Mouse (Mus musculus) induced T-regulatory cell, adult 2 months (primary cell): ENCODE data around the gene Ppp1r12c.

Experiments used
- DNase-seq: peaks from one replicate; pipeline ENCODE4 v3.0.0-alpha.2; 2012; ENCODE audit warnings: low read depth

The Ppp1r12c gene

GRCm38 (mm10) chr7:4516332-4517050 lies 15.0 kb upstream of the Ppp1r12c start, which contains the start of gene Tnnt1:
Gene Tnnt1 (minus strand): TSS chr7:4516382.
- DNase-seq = no peak

- DNase-seq = no peak
These were observed 14.4 kb upstream of the Ppp1r12c start for GRCm38 (mm10) chr7:4515853-4516252.

DNA sequence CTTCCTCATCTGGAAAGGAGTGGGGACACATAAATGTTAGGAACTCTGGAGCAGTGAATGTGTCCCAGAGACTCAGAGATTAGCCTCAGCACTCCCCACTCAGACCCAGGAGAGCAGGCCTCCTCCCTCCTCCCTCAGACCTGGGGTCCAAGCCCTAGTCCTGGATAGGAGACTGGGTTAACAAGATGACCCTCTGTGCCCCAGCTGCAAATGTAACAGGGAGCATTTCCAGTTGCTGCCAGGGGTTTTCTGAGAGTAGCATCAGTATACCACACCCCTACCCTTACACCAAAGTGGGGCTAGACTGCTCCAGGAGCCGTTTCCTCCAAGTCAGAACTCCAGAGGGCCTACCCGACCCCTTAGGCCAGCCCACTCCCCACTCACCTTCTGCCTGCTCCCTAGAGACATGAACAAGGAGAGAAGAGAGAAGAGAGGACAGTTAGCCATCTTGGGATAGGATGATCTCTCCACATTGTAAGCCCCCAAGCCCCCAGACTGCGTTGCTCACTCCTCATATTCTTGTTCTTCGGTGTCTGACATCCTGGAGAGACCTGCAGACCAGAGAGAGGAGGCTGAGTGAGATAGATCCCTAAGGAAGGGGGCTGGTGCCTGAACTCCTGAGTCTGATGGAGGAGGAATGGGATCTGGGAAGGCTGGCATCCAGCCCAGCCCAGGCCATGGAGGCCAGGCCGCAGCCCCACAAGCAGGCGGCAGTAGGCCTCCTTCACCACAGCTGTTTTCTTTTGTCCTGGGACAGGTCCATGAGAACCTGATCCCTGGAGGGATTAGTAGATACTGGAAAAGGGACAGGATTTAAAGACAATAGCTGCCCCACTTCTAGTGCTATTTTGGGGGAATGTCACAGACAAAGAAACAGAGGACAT lies 12.6 kb upstream of the Ppp1r12c start:
- DNase-seq = no peak

GRCm38 (mm10) chr7:4513236-4513635 lies 11.8 kb upstream of the Ppp1r12c start:
- DNase-seq = peak; percentile 84

DNA sequence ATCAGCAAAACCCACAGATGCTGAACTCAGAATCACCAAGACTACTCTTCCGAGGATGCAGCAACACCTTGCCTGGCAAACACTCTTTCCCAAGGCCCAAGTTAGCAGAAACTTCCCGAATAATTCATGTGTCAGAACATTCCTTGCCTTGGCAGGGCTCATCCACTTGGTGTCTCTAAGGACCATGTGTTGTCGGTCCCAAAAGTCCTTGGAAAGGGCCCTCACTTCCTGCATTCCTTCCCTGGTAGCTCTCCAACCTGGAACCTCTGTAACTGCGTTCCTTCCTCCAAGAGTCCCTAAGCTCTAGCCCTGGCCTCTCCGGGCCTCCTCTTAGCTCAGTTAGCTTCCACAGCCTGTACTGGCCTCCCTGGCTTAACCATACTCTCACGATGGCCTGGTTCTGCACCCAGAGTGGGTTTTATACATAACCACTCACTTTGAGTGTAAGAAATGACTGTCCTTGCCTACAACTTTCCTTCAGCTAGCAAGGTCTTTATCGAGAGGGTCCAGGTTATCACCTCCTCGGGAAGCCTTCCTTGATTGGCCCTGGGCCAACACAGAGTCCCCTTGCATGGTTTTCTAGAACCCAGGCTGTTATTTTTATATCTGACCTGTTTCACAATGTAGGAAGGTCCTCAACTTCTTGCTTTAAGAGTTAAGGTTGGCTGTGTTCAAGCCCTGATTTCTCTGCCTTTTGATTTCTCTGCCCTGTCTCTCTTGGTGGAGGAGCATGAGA lies 10.2 kb upstream of the Ppp1r12c start:
- no peak for DNase-seq

DNA sequence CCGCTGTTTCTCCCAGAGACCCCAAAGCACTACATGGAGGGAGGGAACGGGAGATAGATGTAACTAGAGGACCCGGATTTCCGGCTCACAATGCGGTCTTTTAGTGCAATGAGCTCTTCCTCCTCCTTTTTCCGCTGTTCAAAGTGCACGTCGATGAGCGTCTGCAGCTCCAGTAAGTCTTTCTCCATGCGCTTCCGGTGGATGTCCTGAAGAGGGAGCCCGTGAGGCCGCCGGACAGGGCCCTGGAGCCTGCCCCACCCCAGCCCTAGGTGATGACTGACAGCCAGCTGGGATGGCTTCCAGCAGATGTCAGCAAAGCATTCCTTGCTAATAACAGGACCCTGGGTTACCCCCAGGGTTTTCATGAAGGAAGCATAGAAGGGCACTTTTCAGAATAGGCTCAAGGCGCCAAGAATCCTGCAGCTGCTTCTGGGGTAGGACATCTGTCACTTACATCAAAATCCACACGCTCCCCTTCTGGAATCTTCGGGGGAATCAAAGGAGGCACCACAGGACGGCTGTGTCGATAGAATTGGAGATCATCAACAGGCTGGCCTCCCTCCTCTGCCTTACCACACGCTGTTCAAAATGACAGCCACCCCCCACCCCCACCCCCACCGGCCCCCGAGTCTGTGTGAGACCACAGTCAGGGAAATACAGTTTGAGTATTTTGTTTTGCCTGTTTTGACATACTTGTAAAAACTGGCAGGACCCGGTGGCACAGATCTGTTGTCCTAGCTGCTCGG lies 8.6 kb upstream of the Ppp1r12c start:
- peak; percentile 86 for DNase-seq

- no peak for DNase-seq
These were observed 7.2 kb upstream of the Ppp1r12c start for GRCm38 (mm10) chr7:4508739-4509116.

DNA sequence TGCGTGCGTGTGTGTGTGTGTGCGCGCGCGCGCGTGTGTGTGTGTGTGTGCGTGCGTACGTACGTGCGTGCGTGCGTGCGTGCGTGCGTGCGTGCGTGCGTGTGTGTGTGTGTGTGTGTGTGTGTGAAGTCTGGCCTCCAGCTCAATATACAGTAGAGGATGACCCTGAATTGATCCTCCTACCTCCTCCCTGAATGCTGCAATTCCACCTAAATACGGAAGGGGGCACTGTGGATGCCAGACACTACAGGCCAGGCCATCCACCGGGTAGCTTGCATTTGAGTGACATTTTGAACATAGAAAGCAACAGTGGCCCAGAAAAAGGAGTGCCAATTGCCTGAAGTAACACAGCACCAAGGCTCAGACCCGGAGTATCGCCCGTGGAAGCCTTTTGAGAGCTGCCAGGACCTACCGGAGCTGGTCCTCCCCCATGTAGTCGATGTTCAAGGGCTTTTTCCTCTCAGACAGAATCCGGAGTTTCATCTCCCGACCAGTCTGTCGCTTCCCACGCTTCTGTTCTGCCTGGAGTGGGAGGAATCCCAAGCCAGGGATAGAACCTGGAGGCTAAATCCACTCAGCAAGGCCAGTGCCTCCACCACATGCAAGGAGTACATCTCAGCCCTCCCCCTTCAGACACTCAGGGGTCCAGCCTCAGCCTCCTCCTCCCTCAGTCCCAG lies 6.7 kb upstream of the Ppp1r12c start:
- peak; percentile 39 for DNase-seq

GRCm38 (mm10) chr7:4507220-4507619 lies 5.7 kb upstream of the Ppp1r12c start:
- DNase-seq = no peak

DNA sequence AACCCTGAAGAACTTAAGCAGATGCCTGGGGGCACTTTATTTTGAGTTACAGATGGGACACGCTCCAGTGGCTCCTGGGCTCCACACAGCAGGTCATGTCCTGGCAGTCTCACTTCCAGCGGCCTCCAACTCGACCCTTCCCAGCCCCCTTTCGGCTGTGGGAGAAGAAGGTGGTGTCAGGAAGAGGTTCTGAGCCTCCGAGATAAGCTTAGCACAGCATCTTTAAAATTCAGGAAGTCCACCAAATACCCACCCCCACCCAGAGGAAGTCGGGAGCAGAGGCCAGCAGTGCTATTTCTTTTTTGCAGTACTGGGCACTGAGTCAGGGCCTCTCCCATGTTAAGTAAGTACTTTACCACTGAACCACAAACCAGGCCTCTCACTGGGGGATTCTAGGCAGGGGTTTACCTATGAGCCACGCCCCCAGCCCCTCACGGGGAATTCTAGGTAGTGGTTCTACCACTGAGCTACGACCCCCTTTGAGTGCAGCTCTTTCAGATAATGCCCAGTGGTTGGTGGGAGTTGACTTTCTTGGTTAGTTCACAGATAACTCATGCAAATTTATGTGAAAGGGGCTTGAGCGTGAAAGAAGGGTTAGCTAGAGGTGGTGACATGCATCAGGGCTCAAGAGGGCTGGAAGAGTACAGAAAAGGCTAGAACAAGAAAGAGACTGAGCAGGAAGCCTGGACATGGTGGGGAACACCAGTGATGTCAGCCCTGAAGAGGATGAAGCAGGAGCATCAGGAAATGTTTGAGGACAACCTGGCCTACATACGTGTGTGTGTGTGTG lies 3.4 kb upstream of the Ppp1r12c start:
- no peak for DNase-seq

- no peak for DNase-seq
These were observed 2.4 kb upstream of the Ppp1r12c start for GRCm38 (mm10) chr7:4503858-4504257.

- no peak for DNase-seq
These were observed 1.6 kb upstream of the Ppp1r12c start for GRCm38 (mm10) chr7:4503100-4503499.

DNA sequence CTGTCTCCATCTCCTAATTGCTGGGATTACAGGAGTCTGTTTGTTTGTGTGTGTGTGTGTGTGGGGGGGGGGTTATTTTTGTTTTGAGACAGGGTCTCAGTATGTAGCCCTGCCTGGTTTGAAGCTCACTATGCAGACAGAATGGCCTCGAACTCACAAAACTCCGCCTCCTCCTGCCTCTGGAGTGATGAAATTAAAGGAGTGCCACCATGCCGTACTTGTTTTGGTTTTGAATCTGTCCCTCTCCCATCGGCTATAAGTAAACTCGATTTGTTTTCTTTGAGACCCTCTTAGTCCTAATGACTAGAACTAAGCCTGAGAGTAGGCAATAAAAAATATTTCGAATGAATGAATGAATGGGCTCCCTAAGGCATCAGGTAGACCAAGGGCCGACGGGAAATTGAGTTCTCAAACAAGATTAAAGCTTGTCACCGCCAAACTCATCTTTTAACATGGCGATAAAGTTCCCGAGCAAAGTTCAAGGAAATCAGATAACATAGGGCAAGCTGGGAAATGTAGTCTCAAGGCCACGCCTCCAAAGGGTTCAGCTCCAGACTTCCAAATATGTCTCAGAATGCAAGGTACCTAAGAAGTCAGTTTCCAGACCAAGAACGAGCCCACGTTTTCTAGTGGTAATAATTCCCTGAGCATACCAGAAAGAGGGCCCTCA lies 1.1 kb upstream of the Ppp1r12c start:
- DNase-seq = peak; percentile 51

DNA sequence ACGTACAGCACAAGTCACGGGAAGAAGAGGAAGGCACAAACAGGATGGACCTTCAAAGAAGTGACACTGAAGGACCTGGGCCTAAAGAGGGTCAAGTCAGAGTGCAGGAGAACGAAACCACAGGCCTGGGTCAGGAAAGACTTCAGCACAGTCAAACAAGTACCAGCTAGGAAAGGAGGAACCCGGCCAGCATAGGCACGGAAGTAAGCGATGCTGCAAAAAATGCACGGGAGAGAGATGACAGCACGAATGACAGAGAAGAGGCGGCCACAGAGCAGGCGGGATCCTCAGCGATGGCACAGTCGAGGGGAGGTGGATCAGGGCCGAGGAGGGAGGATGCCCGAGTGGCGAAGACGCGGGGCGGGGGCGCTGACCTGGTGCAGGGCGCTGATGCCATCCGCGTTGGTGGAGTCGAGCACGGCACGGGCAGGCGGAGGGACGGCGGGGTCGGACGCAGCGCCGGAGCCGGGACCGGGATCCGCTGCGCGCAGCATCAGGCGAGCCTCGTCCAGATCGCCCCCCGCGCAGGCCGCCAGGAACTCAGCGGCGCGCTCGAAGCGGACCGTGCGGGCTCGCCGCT lies 498 bp downstream of the Ppp1r12c start:
- DNase-seq = peak; percentile 80

- DNase-seq = no peak
These were observed 2.4 kb downstream of the Ppp1r12c start for GRCm38 (mm10) chr7:4499034-4499433.

DNA sequence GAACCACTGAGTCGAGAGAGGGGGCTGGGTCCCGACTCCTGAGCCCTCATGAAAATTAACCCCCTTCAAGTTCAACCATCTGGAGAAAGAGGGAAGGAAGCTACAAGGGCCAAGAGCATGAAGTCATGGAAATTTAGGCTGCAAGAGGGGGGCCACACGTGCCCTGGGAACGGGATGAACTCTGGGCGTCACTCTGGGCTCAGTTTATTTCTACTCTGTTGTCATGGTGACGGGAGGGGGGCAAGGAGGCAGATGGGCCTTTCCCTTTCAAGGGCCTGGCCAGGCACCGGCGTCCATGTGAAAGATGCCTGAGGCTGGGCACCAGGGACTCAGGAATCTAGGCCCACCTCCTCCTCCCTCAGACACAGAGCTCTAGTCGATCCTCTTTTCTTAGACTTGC lies 3.2 kb downstream of the Ppp1r12c start:
- DNase-seq = no peak

DNA sequence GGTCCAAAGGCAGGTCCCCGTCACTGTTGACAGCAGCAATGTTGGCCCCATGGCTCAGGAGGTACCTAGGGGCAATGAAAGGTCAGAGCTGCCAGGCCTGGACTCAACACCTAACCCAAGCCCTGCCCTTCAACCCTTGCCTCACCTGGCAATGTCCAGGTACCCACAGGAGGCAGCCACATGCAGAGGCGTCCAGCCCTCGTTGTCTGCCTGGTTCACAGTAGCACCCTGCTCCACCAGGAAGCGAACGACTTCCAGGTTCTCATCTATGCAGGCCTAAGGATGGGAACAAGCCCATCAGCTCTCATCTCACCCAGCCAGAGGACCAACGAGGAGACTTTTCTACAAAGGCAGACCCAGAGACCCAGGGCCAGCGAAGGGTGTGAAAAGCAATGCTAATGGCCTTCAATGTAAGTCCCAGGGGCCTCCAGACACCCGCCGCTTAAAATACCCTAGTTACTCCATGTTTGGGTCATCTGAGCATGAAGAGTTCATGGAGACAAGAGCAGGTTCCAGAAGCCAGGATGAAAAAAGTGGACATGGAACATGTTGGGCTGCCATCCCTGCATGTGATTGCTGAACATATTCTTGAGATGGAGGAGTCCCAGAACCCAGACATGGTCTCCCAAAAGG lies 4.1 kb downstream of the Ppp1r12c start:
- DNase-seq = no peak

GRCm38 (mm10) chr7:4496468-4496867 lies 5.0 kb downstream of the Ppp1r12c start:
- no peak for DNase-seq

- DNase-seq = no peak
These were observed 7.5 kb downstream of the Ppp1r12c start for GRCm38 (mm10) chr7:4493991-4494390.
